Mouse (Mus musculus) forelimb bud, embryonic 11.5 days (tissue): Measurements from ENCODE around the gene C2cd4c.
A peak's percentile ranks its signal among the peaks of the same experiment; 100 is the strongest.

Experiments
- DNase-seq: peaks from one replicate; pipeline ENCODE4 v3.0.0-alpha.2; 2012; ENCODE audit warnings: low read depth, low spot score

Gene C2cd4c

GRCm38 (mm10) chr10:79613578-79614304 is at the start of gene C2cd4c:
Gene C2cd4c (minus strand): TSS chr10:79614025.
- DNase-seq = peak; percentile 70

GRCm38 (mm10) chr10:79661861-79662260 is 48.0 kb upstream of the C2cd4c start:
- DNase-seq = no peak

GRCm38 (mm10) chr10:79660298-79660697 is 46.5 kb upstream of the C2cd4c start:
- DNase-seq = no peak

GRCm38 (mm10) chr10:79658829-79659228 is 45.0 kb upstream of the C2cd4c start:
- no peak for DNase-seq

GRCm38 (mm10) chr10:79654946-79655395 is 41.1 kb upstream of the C2cd4c start:
- DNase-seq = peak; percentile 89

GRCm38 (mm10) chr10:79652789-79653188 is 39.0 kb upstream of the C2cd4c start:
- DNase-seq = no peak

GRCm38 (mm10) chr10:79649070-79649751 is 35.4 kb upstream of the C2cd4c start:
- DNase-seq = peak; percentile 81

- no peak for DNase-seq
These were observed 31.9 kb upstream of the C2cd4c start, which contains the start of gene Odf3l2 for GRCm38 (mm10) chr10:79645711-79646110. Gene Odf3l2 (minus strand): TSS chr10:79645738.

- DNase-seq = no peak
These were observed 24.8 kb upstream of the C2cd4c start for GRCm38 (mm10) chr10:79638486-79639204.

GRCm38 (mm10) chr10:79637128-79638110 is 23.6 kb upstream of the C2cd4c start, which contains the start of gene Shc2:
Gene Shc2 (minus strand): TSS chr10:79637918.
- DNase-seq = peak; percentile 65

GRCm38 (mm10) chr10:79636287-79636686 is 22.5 kb upstream of the C2cd4c start:
- no peak for DNase-seq

- DNase-seq = no peak
These were observed 19.4 kb upstream of the C2cd4c start for GRCm38 (mm10) chr10:79633006-79633777.

- DNase-seq = no peak
These were observed 17.6 kb upstream of the C2cd4c start for GRCm38 (mm10) chr10:79631432-79631831.

- no peak for DNase-seq
These were observed 14.6 kb upstream of the C2cd4c start for GRCm38 (mm10) chr10:79628377-79628776.

GRCm38 (mm10) chr10:79626156-79626555 is 12.3 kb upstream of the C2cd4c start:
- DNase-seq = no peak

- DNase-seq = no peak
These were observed 11.6 kb upstream of the C2cd4c start for GRCm38 (mm10) chr10:79625398-79625797.

- DNase-seq = no peak
These were observed 10.1 kb upstream of the C2cd4c start for GRCm38 (mm10) chr10:79623950-79624349.

- DNase-seq = no peak
These were observed 2.6 kb upstream of the C2cd4c start for GRCm38 (mm10) chr10:79616376-79616775.

GRCm38 (mm10) chr10:79615860-79616259 is 2.0 kb upstream of the C2cd4c start:
- no peak for DNase-seq

- DNase-seq = no peak
These were observed 449 bp upstream of the C2cd4c start for GRCm38 (mm10) chr10:79614305-79614643.
